Mouse (Mus musculus) kidney, embryonic 16.5 days (tissue): ENCODE data around the gene Plppr3. TPM values are rescaled to one million over a fixed set of nuclear protein-coding genes. Genes with fewer than 3 reads are reported as not detected.
A peak's percentile ranks its signal among the peaks of the same experiment; 100 is the strongest.

Source experiments
- ATAC-seq: fragments of 200-750 bp; cut with Nextera tagmentation; 2 replicates; pipeline ENCODE4 v1.8.0; 2017; ENCODE audit warnings: moderate TSS enrichment; ENCODE audit not compliant: low FRiP score, low TSS enrichment
- H3K27ac ChIP-seq: fragments of 300-500 bp; sonication (generic); 2 replicates; pipeline ENCODE4 v1.5.1; 2014; ENCODE audit warnings: low read length
- H3K27me3 ChIP-seq: fragments of 300-500 bp; sonication (generic); 2 replicates; pipeline ENCODE4 v1.6.1; 2014; ENCODE audit warnings: low read length, control low read depth, mixed read lengths; ENCODE audit not compliant: insufficient read depth
- H3K36me3 ChIP-seq: fragments of 300-500 bp; sonication (generic); 2 replicates; pipeline ENCODE4 v1.6.1; 2014; ENCODE audit warnings: low read length, control low read depth, mixed read lengths; ENCODE audit not compliant: insufficient read depth
- H3K4me1 ChIP-seq: fragments of 300-500 bp; sonication (generic); 2 replicates; pipeline ENCODE4 v1.6.1; 2014; ENCODE audit warnings: low read length, control low read depth, mixed read lengths; ENCODE audit not compliant: insufficient read depth
- H3K4me2 ChIP-seq: fragments of 300-500 bp; sonication (generic); replicated peaks from 2 replicates; pipeline ENCODE4 v1.6.1; 2014; ENCODE audit warnings: low read depth, low read length
- H3K4me3 ChIP-seq: fragments of 300-500 bp; sonication (generic); 2 replicates; pipeline ENCODE4 v1.5.1; 2014; ENCODE audit warnings: mild to moderate bottlenecking, low read length
- H3K9ac ChIP-seq: fragments of 300-500 bp; sonication (generic); replicated peaks from 2 replicates; pipeline ENCODE4 v1.6.1; 2014; ENCODE audit warnings: low read length
- H3K9me3 ChIP-seq: fragments of 300-500 bp; sonication (generic); 2 replicates; pipeline ENCODE4 v1.6.1; 2016; ENCODE audit warnings: low read length, control low read depth
- WGBS: fragments of 180-500 bp; shearing (Covaris S2); extraction: QIAGEN DNeasy Blood & Tissue Kit; methylation state at CpG from one replicate; pipeline ENCODE4 v1.1.7; 2014; 5-methylcytosine and 5-hydroxymethylcytosine counted together
- polyA plus RNA-seq: library from polyadenylated mRNA; unstranded; fragments of >200 nt; fragmentation: Nextera tagmentation; extraction: Ambion mirVana; gene quantifications from 2 replicates; pipeline ENCODE4 v1.2.1, GENCODE M21; 2015

The Plppr3 gene
- polyA plus RNA-seq, 1 experiment from 2014 or later = 72.7 TPM

- Histone ChIP-seq H3K9me3 (no peaks in the 10 kb centered on the region), H3K27ac (peak overlapping the region; percentile 40), H3K9ac (peak overlapping the region; percentile 97), H3K36me3 (peaks cover 15% of the 10 kb centered on the region), H3K4me2 (peak overlapping the region; percentile 96), H3K27me3 (peaks cover 38% of the 10 kb centered on the region), H3K4me3 (peak overlapping the region; percentile 83), H3K4me1 (peaks cover 47% of the 10 kb centered on the region)
- ATAC-seq = no peak
- 3% methylated on average over 8 of the region's 8 CpGs for WGBS
Observed at GRCm38 (mm10) chr10:79916081-79916480, 41.6 kb upstream of the Plppr3 start.

- WGBS = 66% methylated on average over 7 of the region's 7 CpGs
- Histone ChIP-seq H3K27ac (peak overlapping the region; percentile 2; the same call in 1 of the 2 replicates), H3K9ac (peak overlapping the region; percentile 47), H3K36me3 (peaks cover 21% of the 10 kb centered on the region), H3K27me3 (peaks cover 28% of the 10 kb centered on the region), H3K4me1 (peaks cover 37% of the 10 kb centered on the region), H3K4me2 (peak overlapping the region; percentile 96; the same call in 1 of the 2 replicates), H3K4me3 (no peak overlapping the region; the same call in 1 of the 2 replicates), H3K9me3 (no peaks in the 10 kb centered on the region)
- ATAC-seq = no peak
Observed at GRCm38 (mm10) chr10:79914948-79915596, 40.6 kb upstream of the Plppr3 start.

- Histone ChIP-seq H3K4me1 (peaks cover 31% of the 10 kb centered on the region), H3K4me2 (no peak overlapping the region), H3K9ac (peak overlapping the region; percentile 47), H3K36me3 (peaks cover 21% of the 10 kb centered on the region), H3K9me3 (no peaks in the 10 kb centered on the region), H3K27me3 (peaks cover 20% of the 10 kb centered on the region), H3K27ac (peak overlapping the region; percentile 2; the same call in 1 of the 2 replicates), H3K4me3 (no peak overlapping the region)
- ATAC-seq = no peak
- WGBS = 72% methylated on average over 11 of the region's 11 CpGs
Observed at GRCm38 (mm10) chr10:79914131-79914947, 39.9 kb upstream of the Plppr3 start.

- Histone ChIP-seq H3K9me3 (no peaks in the 10 kb centered on the region), H3K4me1 (peaks cover 33% of the 10 kb centered on the region), H3K4me2 (no peak overlapping the region), H3K27me3 (peaks cover 2% of the 10 kb centered on the region; the same call in 1 of the 2 replicates), H3K36me3 (peaks cover 21% of the 10 kb centered on the region), H3K4me3 (no peak overlapping the region), H3K27ac (no peak overlapping the region), H3K9ac (no peak overlapping the region)
- ATAC-seq = no peak
- 67% methylated on average over 20 of the region's 20 CpGs for WGBS
Observed at GRCm38 (mm10) chr10:79912412-79912811, 38.0 kb upstream of the Plppr3 start.

GRCm38 (mm10) chr10:79910556-79910955, 36.1 kb upstream of the Plppr3 start, which contains the start of gene Gm26602:
Gene Gm26602 (plus strand): TSS chr10:79910856.
- Histone ChIP-seq H3K27ac (no peak within 1 kb of the TSS), H3K9ac (no peak within 1 kb of the TSS), H3K36me3 (peaks cover 33% of the 10 kb centered on the region), H3K4me2 (no peak within 1 kb of the TSS), H3K4me1 (peaks cover 26% of the 10 kb centered on the region), H3K9me3 (no peaks in the 10 kb centered on the region), H3K27me3 (no peaks in the 10 kb centered on the region), H3K4me3 (no peak within 1 kb of the TSS)
- ATAC-seq = no peak
- WGBS = 86% methylated on average over 4 of the region's 4 CpGs

- WGBS = 22% methylated on average over 14 of the region's 14 CpGs
- 0 out of 2 replicates have a peak overlapping the region, but pooled peaks have one; percentile 32 for H3K9ac ChIP-seq
- ATAC-seq = peak; percentile 60; the same call in 1 of the 2 replicates
Observed at GRCm38 (mm10) chr10:79909092-79909922, 34.9 kb upstream of the Plppr3 start.

GRCm38 (mm10) chr10:79908167-79909091, 34.0 kb upstream of the Plppr3 start, which contains the start of gene Med16:
Gene Med16 (minus strand): TSS chr10:79908923.
- Histone ChIP-seq H3K36me3 (peaks cover 49% of the 10 kb centered on the region), H3K27me3 (no peaks in the 10 kb centered on the region), H3K9me3 (no peaks in the 10 kb centered on the region), H3K9ac (peak within 1 kb of the TSS; percentile 96), H3K4me2 (peak within 1 kb of the TSS; percentile 53), H3K4me1 (0 out of 2 replicates have a peak, but pooled peaks cover 12% of the 10 kb centered on the region), H3K4me3 (peak within 1 kb of the TSS; percentile 86), H3K27ac (peak within 1 kb of the TSS; percentile 98)
- peak; percentile 94 for ATAC-seq
- 2% methylated on average over 52 of the region's 52 CpGs for WGBS

More at GRCm38 (mm10) chr10:79909092-79909922, 34.9 kb upstream of the Plppr3 start:
- Histone ChIP-seq H3K4me1 (0 out of 2 replicates have a peak, but pooled peaks cover 15% of the 10 kb centered on the region), H3K36me3 (peaks cover 45% of the 10 kb centered on the region), H3K4me2 (peak overlapping the region; percentile 27), H3K27me3 (no peaks in the 10 kb centered on the region), H3K4me3 (peak overlapping the region; percentile 86), H3K9me3 (no peaks in the 10 kb centered on the region), H3K27ac (peak overlapping the region; percentile 80)

- ATAC-seq = no peak
- Histone ChIP-seq H3K27me3 (no peaks in the 10 kb centered on the region), H3K4me2 (no peak overlapping the region), H3K27ac (no peak overlapping the region), H3K9me3 (no peaks in the 10 kb centered on the region), H3K36me3 (peaks cover 53% of the 10 kb centered on the region), H3K9ac (no peak overlapping the region), H3K4me3 (0 out of 2 replicates have a peak overlapping the region, but pooled peaks have one; percentile 86), H3K4me1 (0 out of 2 replicates have a peak, but pooled peaks cover 12% of the 10 kb centered on the region)
- 86% methylated on average over 10 of the region's 10 CpGs for WGBS
Observed at GRCm38 (mm10) chr10:79907415-79907814, 33.0 kb upstream of the Plppr3 start.
